Mouse (Mus musculus): ENCODE data around the gene Olfr1104.

Gene Olfr1104

GRCm38 (mm10) chr2:87026980-87027379 lies at the start of gene Olfr1104:
Gene Olfr1104 (minus strand): TSS chr2:87027080.
- H3K27me3 ChIP-seq (ENCODE audit: control insufficient read depth, insufficient read depth, low read length, poor library complexity, severe bottlenecking) = no peaks in the 10 kb centered on the region
- no peak for DNase-seq (ENCODE audit: low read depth, low spot score)
- no peaks in the 10 kb centered on the region for H3K36me3 ChIP-seq (ENCODE audit: control insufficient read depth, insufficient read depth, low read length, poor library complexity, severe bottlenecking)

- Histone ChIP-seq H3K27me3 (ENCODE audit: control insufficient read depth, insufficient read depth, low read length, poor library complexity, severe bottlenecking) (no peaks in the 10 kb centered on the region), H3K36me3 (ENCODE audit: control insufficient read depth, insufficient read depth, low read length, poor library complexity, severe bottlenecking) (no peaks in the 10 kb centered on the region)
- DNase-seq (ENCODE audit: low read depth, low spot score) = no peak
Measured at GRCm38 (mm10) chr2:87075717-87076116, 48.8 kb upstream of the Olfr1104 start, which contains the start of gene Olfr1107. Gene Olfr1107 (minus strand): TSS chr2:87075817.

- H3K36me3 ChIP-seq (ENCODE audit: control insufficient read depth, insufficient read depth, low read length, poor library complexity, severe bottlenecking) = no peaks in the 10 kb centered on the region
- no peak for DNase-seq (ENCODE audit: low read depth, low spot score)
- no peaks in the 10 kb centered on the region for H3K27me3 ChIP-seq (ENCODE audit: control insufficient read depth, insufficient read depth, low read length, poor library complexity, severe bottlenecking)
Measured at GRCm38 (mm10) chr2:87052173-87052572, 25.3 kb upstream of the Olfr1104 start, which contains the start of gene Olfr1106. Gene Olfr1106 (minus strand): TSS chr2:87052273.

- Histone ChIP-seq H3K27me3 (ENCODE audit: control insufficient read depth, insufficient read depth, low read length, poor library complexity, severe bottlenecking) (no peaks in the 10 kb centered on the region), H3K36me3 (ENCODE audit: control insufficient read depth, insufficient read depth, low read length, poor library complexity, severe bottlenecking) (no peaks in the 10 kb centered on the region)
- DNase-seq (ENCODE audit: low read depth, low spot score) = no peak
Measured at GRCm38 (mm10) chr2:87036431-87036830, 9.6 kb upstream of the Olfr1104 start, which contains the start of gene Olfr1105. Gene Olfr1105 (minus strand): TSS chr2:87036531.

- Histone ChIP-seq H3K36me3 (ENCODE audit: control insufficient read depth, insufficient read depth, low read length, poor library complexity, severe bottlenecking) (no peaks in the 10 kb centered on the region), H3K27me3 (ENCODE audit: control insufficient read depth, insufficient read depth, low read length, poor library complexity, severe bottlenecking) (no peaks in the 10 kb centered on the region)
- no peak for DNase-seq (ENCODE audit: low read depth, low spot score)
Measured at GRCm38 (mm10) chr2:86998098-86998497, 28.8 kb downstream of the Olfr1104 start, which contains the start of gene Olfr1102. Gene Olfr1102 (plus strand): TSS chr2:86998398.

GRCm38 (mm10) chr2:86991121-86991520 lies 35.8 kb downstream of the Olfr1104 start, which contains the start of gene Olfr1101:
Gene Olfr1101 (minus strand): TSS chr2:86991221.
- DNase-seq (ENCODE audit: low read depth, low spot score) = no peak
- Histone ChIP-seq H3K27me3 (ENCODE audit: control insufficient read depth, insufficient read depth, low read length, poor library complexity, severe bottlenecking) (no peaks in the 10 kb centered on the region), H3K36me3 (ENCODE audit: control insufficient read depth, insufficient read depth, low read length, poor library complexity, severe bottlenecking) (no peaks in the 10 kb centered on the region)

- no peaks in the 10 kb centered on the region for H3K36me3 ChIP-seq (ENCODE audit: control insufficient read depth, insufficient read depth, low read length, poor library complexity, severe bottlenecking)
- no peaks in the 10 kb centered on the region for H3K27me3 ChIP-seq (ENCODE audit: control insufficient read depth, insufficient read depth, low read length, poor library complexity, severe bottlenecking)
- no peak for DNase-seq (ENCODE audit: low read depth, low spot score)
Measured at GRCm38 (mm10) chr2:86979854-86980253, 47.0 kb downstream of the Olfr1104 start, which contains the start of gene Olfr1100. Gene Olfr1100 (minus strand): TSS chr2:86979954.

Data from splenic B cell, adult 2 months (primary cell).